ENCODE assay signal across 8 mouse cellular contexts in the genomic region with DNA sequence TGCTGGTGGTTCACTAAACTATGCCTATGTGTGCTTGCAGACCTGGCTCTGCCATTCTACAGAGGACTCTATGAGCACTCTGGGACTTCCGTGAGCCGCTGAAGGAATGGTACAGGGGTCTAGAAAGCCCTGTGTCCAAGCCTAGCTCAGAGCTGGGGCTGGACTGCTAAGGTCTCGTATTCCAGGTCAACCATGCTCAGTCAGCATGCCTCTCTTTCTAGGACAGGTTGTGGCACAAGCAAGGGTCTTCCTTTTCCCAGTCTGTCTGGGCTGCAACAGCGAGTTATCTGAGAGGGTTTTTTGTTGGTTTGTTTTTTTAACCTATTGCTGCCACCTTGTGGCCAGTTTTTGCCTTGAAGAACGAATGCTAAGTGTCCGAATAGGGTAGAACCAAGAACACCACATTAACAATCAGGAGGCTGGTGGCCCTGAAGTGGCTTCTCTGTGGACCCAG. TPM values are rescaled to one million over a fixed set of nuclear protein-coding genes. Genes with fewer than 3 reads are reported as not detected.
DNase-seq lines count a peak whose midpoint lies in the region; ATAC-seq and TF ChIP-seq lines count a peak whose summit lies in the region.

No protein-coding gene starts in this region.

- no peak overlapping the region for H3K27ac ChIP-seq in heart, embryonic 12.5 days (ENCODE audit: poor library complexity, severe bottlenecking)
- H3K27ac ChIP-seq in kidney, embryonic 15.5 days: no peak overlapping the region
- no peak overlapping the region for H3K27ac ChIP-seq in limb, embryonic 14.5 days (replicated peaks; ENCODE audit: low read depth, low read length)
- peak overlapping the region; percentile 68 for H3K27ac ChIP-seq in midbrain, postnatal 0 days (ENCODE audit: low read depth, low read length)

- peaks cover 3% of the 10 kb centered on the region; the same call in 1 of the 2 replicates for H3K4me1 ChIP-seq in heart, embryonic 12.5 days (replicated peaks)
- H3K4me1 ChIP-seq in kidney, embryonic 15.5 days: 0 out of 2 replicates have a peak, but pooled peaks cover 4% of the 10 kb centered on the region
- no peaks in the 10 kb centered on the region; the same call in 1 of the 2 replicates for H3K4me1 ChIP-seq in limb, embryonic 14.5 days (ENCODE audit: control insufficient read depth, insufficient read depth, low read length)
- no peaks in the 10 kb centered on the region for H3K4me1 ChIP-seq in midbrain, postnatal 0 days (ENCODE audit: insufficient read depth, low read length)

- no peak overlapping the region for H3K4me3 ChIP-seq in heart, embryonic 12.5 days
- no peak overlapping the region for H3K4me3 ChIP-seq in kidney, embryonic 15.5 days (replicated peaks)
- no peak overlapping the region for H3K4me3 ChIP-seq in limb, embryonic 14.5 days (replicated peaks; ENCODE audit: low read length)
- H3K4me3 ChIP-seq in midbrain, postnatal 0 days (ENCODE audit: low read depth, low read length): no peak overlapping the region; the same call in 1 of the 2 replicates

- TF ChIP-seq CTCF in brain, embryonic 14.5 days (IDR thresholded peaks at IDR 0.05; ENCODE audit: borderline replicate concordance, extremely low read depth, insufficient read depth, insufficient read length): peak; percentile 67
- peak; percentile 86 for TF ChIP-seq CTCF in midbrain, postnatal 0 days (IDR thresholded peaks at IDR 0.05)

- H3K9ac ChIP-seq in heart, embryonic 12.5 days: no peak overlapping the region
- no peak overlapping the region for H3K9ac ChIP-seq in kidney, embryonic 15.5 days
- no peak overlapping the region for H3K9ac ChIP-seq in limb, embryonic 14.5 days (ENCODE audit: low read depth, low read length, severe bottlenecking)
- H3K9ac ChIP-seq in midbrain, postnatal 0 days (replicated peaks; ENCODE audit: low read length, poor library complexity, severe bottlenecking): no peak overlapping the region

- peak; percentile 70 for ATAC-seq in erythroid progenitor cell, adult 5-6 weeks (replicated peaks; ENCODE audit: low FRiP score, poor library complexity, severe bottlenecking)
- ATAC-seq in heart, embryonic 12.5 days (ENCODE audit: insufficient number of reproducible peaks, low FRiP score): peak; percentile 29; the same call in 1 of the 2 replicates
- ATAC-seq in kidney, embryonic 15.5 days (replicated peaks; ENCODE audit: low FRiP score): peak; percentile 65
- peak; percentile 88 for ATAC-seq in limb, embryonic 14.5 days (ENCODE audit: low FRiP score, low read depth)
- peak; percentile 64 for ATAC-seq in midbrain, postnatal 0 days (ENCODE audit: low FRiP score)

- no peak overlapping the region for H3K4me2 ChIP-seq in heart, embryonic 12.5 days
- H3K4me2 ChIP-seq in kidney, embryonic 15.5 days: peak overlapping the region; percentile 36
- H3K4me2 ChIP-seq in limb, embryonic 14.5 days (replicated peaks; ENCODE audit: low read depth, low read length, severe bottlenecking): 0 out of 2 replicates have a peak overlapping the region, but pooled peaks have one; percentile 10
- peak overlapping the region; percentile 28 for H3K4me2 ChIP-seq in midbrain, postnatal 0 days (ENCODE audit: low read depth, low read length, poor library complexity, severe bottlenecking)

- WGBS in heart, embryonic 12.5 days: 28% methylated on average over 6 of the region's 6 CpGs
- WGBS in kidney, embryonic 15.5 days: 30% methylated on average over 6 of the region's 6 CpGs
- 31% methylated on average over 6 of the region's 6 CpGs for WGBS in limb, embryonic 14.5 days
- 30% methylated on average over 6 of the region's 6 CpGs for WGBS in midbrain, postnatal 0 days

- peak; percentile 88 for DNase-seq in CD4-positive, CD25-positive, alpha-beta regulatory T cell, adult 2 months (ENCODE audit: low read depth, low spot score)
- peak; percentile 95 for DNase-seq in brain, embryonic 14.5 days (ENCODE audit: low read depth)
- DNase-seq in limb, embryonic 14.5 days (ENCODE audit: low spot score): peak; percentile 84
- peak; percentile 91 for DNase-seq in midbrain, postnatal 0 days (ENCODE audit: low spot score)
- DNase-seq in spleen, postnatal 4 days (ENCODE audit: low spot score in 2 of 2): peak; percentile 87 to 94

- no peaks in the 10 kb centered on the region for H3K36me3 ChIP-seq in heart, embryonic 12.5 days
- H3K36me3 ChIP-seq in kidney, embryonic 15.5 days: no peaks in the 10 kb centered on the region
- H3K36me3 ChIP-seq in limb, embryonic 14.5 days (ENCODE audit: control insufficient read depth, insufficient read depth, low read length): no peaks in the 10 kb centered on the region
- H3K36me3 ChIP-seq in midbrain, postnatal 0 days (ENCODE audit: insufficient read depth, low read length): no peaks in the 10 kb centered on the region

- no peaks in the 10 kb centered on the region for H3K9me3 ChIP-seq in heart, embryonic 12.5 days (replicated peaks)
- H3K9me3 ChIP-seq in kidney, embryonic 15.5 days (replicated peaks): no peaks in the 10 kb centered on the region
- H3K9me3 ChIP-seq in limb, embryonic 14.5 days (ENCODE audit: control insufficient read depth, low read length): no peaks in the 10 kb centered on the region
- no peaks in the 10 kb centered on the region for H3K9me3 ChIP-seq in midbrain, postnatal 0 days (ENCODE audit: low read length)

- 0 out of 2 replicates have a peak, but pooled peaks cover 12% of the 10 kb centered on the region for H3K27me3 ChIP-seq in heart, embryonic 12.5 days (replicated peaks)
- no peaks in the 10 kb centered on the region for H3K27me3 ChIP-seq in kidney, embryonic 15.5 days
- H3K27me3 ChIP-seq in limb, embryonic 14.5 days (ENCODE audit: control insufficient read depth, insufficient read depth, low read length): no peaks in the 10 kb centered on the region
- H3K27me3 ChIP-seq in midbrain, postnatal 0 days (ENCODE audit: insufficient read depth, low read length): no peaks in the 10 kb centered on the region

- no peak for TF ChIP-seq POLR2A in brain, embryonic 14.5 days (IDR thresholded peaks at IDR 0.05; ENCODE audit: borderline replicate concordance, extremely low read depth, insufficient read depth, insufficient read length, poor library complexity, severe bottlenecking)
- TF ChIP-seq POLR2A in limb, embryonic 14.5 days (IDR thresholded peaks at IDR 0.05; ENCODE audit: borderline replicate concordance, extremely low read depth, insufficient read depth, insufficient read length): no peak

RNA-seq across cellular contexts. Expression of a gene that starts 2.4 kb away (rescaled TPM):
- polyA plus RNA-seq in brain, embryonic 14.5 days (2012; rRNA removed): 0.18 TPM in 1 of 2 replicates, not detected in the other
- total RNA-seq in erythroid progenitor cell, adult 5-6 weeks (2015; ENCODE audit: low replicate concordance): not detected in 2 replicates
- total RNA-seq in erythroid progenitor cell, adult 5-6 weeks (2017; ENCODE audit: low replicate concordance): not detected in 2 replicates
- 0.75 TPM in 1 of 2 replicates, not detected in the other for polyA plus RNA-seq in heart, embryonic 12.5 days (2016; fragmentation: Nextera tagmentation; extraction: Ambion mirVana)
- polyA plus RNA-seq in kidney, embryonic 15.5 days (2015; fragmentation: Nextera tagmentation; extraction: Ambion mirVana): not detected in 2 replicates
- polyA plus RNA-seq in limb, embryonic 14.5 days (2012; rRNA removed): 0.45 TPM in 1 of 2 replicates, not detected in the other
- 0.67 TPM in 1 of 2 replicates, not detected in the other for polyA plus RNA-seq in limb, embryonic 14.5 days (2014; fragmentation: Nextera tagmentation; extraction: Ambion mirVana)
- 8.5 TPM in 1 of 2 replicates, not detected in the other for total RNA-seq in midbrain, postnatal 0 days (2014; rRNA removed)
- polyA plus RNA-seq in midbrain, postnatal 0 days (2015; fragmentation: Nextera tagmentation; extraction: Ambion mirVana): 4.4 and 4.7 TPM in 2 replicates

RNA-seq across cellular contexts. Expression of a gene that starts 25.4 kb away (rescaled TPM):
- 60.1 and 62.3 TPM in 2 replicates for polyA plus RNA-seq in brain, embryonic 14.5 days (2012; rRNA removed)
- 27.8 and 34.8 TPM in 2 replicates for total RNA-seq in erythroid progenitor cell, adult 5-6 weeks (2015; ENCODE audit: low replicate concordance)
- 42.1 and 47.1 TPM in 2 replicates for total RNA-seq in erythroid progenitor cell, adult 5-6 weeks (2017; ENCODE audit: low replicate concordance)
- 118 and 121 TPM in 2 replicates for polyA plus RNA-seq in heart, embryonic 12.5 days (2016; fragmentation: Nextera tagmentation; extraction: Ambion mirVana)
- polyA plus RNA-seq in kidney, embryonic 15.5 days (2015; fragmentation: Nextera tagmentation; extraction: Ambion mirVana): 81.0 and 83.6 TPM in 2 replicates
- polyA plus RNA-seq in limb, embryonic 14.5 days (2012; rRNA removed): 84.5 and 88.1 TPM in 2 replicates
- polyA plus RNA-seq in limb, embryonic 14.5 days (2014; fragmentation: Nextera tagmentation; extraction: Ambion mirVana): 72.4 and 86.0 TPM in 2 replicates
- total RNA-seq in midbrain, postnatal 0 days (2014; rRNA removed): 101 and 110 TPM in 2 replicates
- polyA plus RNA-seq in midbrain, postnatal 0 days (2015; fragmentation: Nextera tagmentation; extraction: Ambion mirVana): 46.5 and 54.8 TPM in 2 replicates

RNA-seq across cellular contexts. Expression of a gene that starts 25.5 kb away (rescaled TPM):
- 81.3 and 82.0 TPM in 2 replicates for polyA plus RNA-seq in brain, embryonic 14.5 days (2012; rRNA removed)
- total RNA-seq in erythroid progenitor cell, adult 5-6 weeks (2015; ENCODE audit: low replicate concordance): 27.4 and 66.7 TPM in 2 replicates
- 36.8 and 46.6 TPM in 2 replicates for total RNA-seq in erythroid progenitor cell, adult 5-6 weeks (2017; ENCODE audit: low replicate concordance)
- polyA plus RNA-seq in heart, embryonic 12.5 days (2016; fragmentation: Nextera tagmentation; extraction: Ambion mirVana): 102 and 109 TPM in 2 replicates
- polyA plus RNA-seq in kidney, embryonic 15.5 days (2015; fragmentation: Nextera tagmentation; extraction: Ambion mirVana): 115 and 126 TPM in 2 replicates
- polyA plus RNA-seq in limb, embryonic 14.5 days (2012; rRNA removed): 55.0 and 55.2 TPM in 2 replicates
- 83.6 and 84.3 TPM in 2 replicates for polyA plus RNA-seq in limb, embryonic 14.5 days (2014; fragmentation: Nextera tagmentation; extraction: Ambion mirVana)
- total RNA-seq in midbrain, postnatal 0 days (2014; rRNA removed): 60.6 and 62.7 TPM in 2 replicates
- polyA plus RNA-seq in midbrain, postnatal 0 days (2015; fragmentation: Nextera tagmentation; extraction: Ambion mirVana): 162 and 164 TPM in 2 replicates

RNA-seq across cellular contexts. Expression of a gene that starts 40.9 kb away (rescaled TPM):
- polyA plus RNA-seq in brain, embryonic 14.5 days (2012; rRNA removed): 23.9 and 28.2 TPM in 2 replicates
- 7.5 TPM in 1 of 2 replicates, not detected in the other for total RNA-seq in erythroid progenitor cell, adult 5-6 weeks (2015; ENCODE audit: low replicate concordance)
- 0.13 and 0.38 TPM in 2 replicates for total RNA-seq in erythroid progenitor cell, adult 5-6 weeks (2017; ENCODE audit: low replicate concordance)
- 13.1 and 15.2 TPM in 2 replicates for polyA plus RNA-seq in heart, embryonic 12.5 days (2016; fragmentation: Nextera tagmentation; extraction: Ambion mirVana)
- 9.6 and 9.8 TPM in 2 replicates for polyA plus RNA-seq in kidney, embryonic 15.5 days (2015; fragmentation: Nextera tagmentation; extraction: Ambion mirVana)
- 8.7 and 10.5 TPM in 2 replicates for polyA plus RNA-seq in limb, embryonic 14.5 days (2012; rRNA removed)
- polyA plus RNA-seq in limb, embryonic 14.5 days (2014; fragmentation: Nextera tagmentation; extraction: Ambion mirVana): 8.3 and 8.6 TPM in 2 replicates
- total RNA-seq in midbrain, postnatal 0 days (2014; rRNA removed): 82.0 and 111 TPM in 2 replicates
- polyA plus RNA-seq in midbrain, postnatal 0 days (2015; fragmentation: Nextera tagmentation; extraction: Ambion mirVana): 105 and 110 TPM in 2 replicates

RNA-seq across cellular contexts. Expression of a gene that starts 44.6 kb away (rescaled TPM):
- polyA plus RNA-seq in brain, embryonic 14.5 days (2012; rRNA removed): 98.3 and 144 TPM in 2 replicates
- total RNA-seq in erythroid progenitor cell, adult 5-6 weeks (2015; ENCODE audit: low replicate concordance): 34.0 and 42.2 TPM in 2 replicates
- total RNA-seq in erythroid progenitor cell, adult 5-6 weeks (2017; ENCODE audit: low replicate concordance): 17.5 and 40.3 TPM in 2 replicates
- 122 and 126 TPM in 2 replicates for polyA plus RNA-seq in heart, embryonic 12.5 days (2016; fragmentation: Nextera tagmentation; extraction: Ambion mirVana)
- 155 and 157 TPM in 2 replicates for polyA plus RNA-seq in kidney, embryonic 15.5 days (2015; fragmentation: Nextera tagmentation; extraction: Ambion mirVana)
- 129 and 135 TPM in 2 replicates for polyA plus RNA-seq in limb, embryonic 14.5 days (2012; rRNA removed)
- 135 and 140 TPM in 2 replicates for polyA plus RNA-seq in limb, embryonic 14.5 days (2014; fragmentation: Nextera tagmentation; extraction: Ambion mirVana)
- total RNA-seq in midbrain, postnatal 0 days (2014; rRNA removed): 62.5 and 70.5 TPM in 2 replicates
- polyA plus RNA-seq in midbrain, postnatal 0 days (2015; fragmentation: Nextera tagmentation; extraction: Ambion mirVana): 93.3 and 101 TPM in 2 replicates

Comparison
In these comparisons a context has a peak if more than half of its experiments do, and no peak if none do; other contexts are left out.
1. ATAC-seq: peak in every context shown above with its lines; median percentile 88 in limb, embryonic 14.5 days; 70 in erythroid progenitor cell, adult 5-6 weeks; 65 in kidney, embryonic 15.5 days; 64 in midbrain, postnatal 0 days; 29 in heart, embryonic 12.5 days.